In genomic region chr10:79717640-79718357, GRCm38 (mm10) we compare ENCODE assay signal across 8 mouse cellular contexts. TPM values are rescaled to one million over a fixed set of nuclear protein-coding genes. Genes with fewer than 3 reads are reported as not detected.
DNase-seq lines count a peak whose midpoint lies in the region; ATAC-seq and TF ChIP-seq lines count a peak whose summit lies in the region.

No protein-coding gene starts in this region.

- peak; percentile 37; the same call in 1 of the 2 replicates for ATAC-seq in erythroblast, adult 5-6 weeks (replicated peaks; ENCODE audit: low FRiP score, poor library complexity, severe bottlenecking)
- ATAC-seq in hindbrain, embryonic 11.5 days (ENCODE audit: low FRiP score) = no peak
- ATAC-seq in midbrain, embryonic 15.5 days (replicated peaks) = no peak

- WGBS in hindbrain, embryonic 11.5 days = 5% methylated on average over 43 of the region's 43 CpGs
- 4% methylated on average over 43 of the region's 43 CpGs for WGBS in midbrain, embryonic 15.5 days

- H3K36me3 ChIP-seq in ES-E14 (ENCODE audit: control insufficient read depth, insufficient read depth, low read length, poor library complexity, severe bottlenecking) = no peaks in the 10 kb centered on the region
- H3K36me3 ChIP-seq in hindbrain, embryonic 11.5 days (ENCODE audit: control insufficient read depth, insufficient read depth, low read length) = no peaks in the 10 kb centered on the region
- H3K36me3 ChIP-seq in midbrain, embryonic 15.5 days (replicated peaks) = no peaks in the 10 kb centered on the region

- no peak overlapping the region for H3K27ac ChIP-seq in ES-E14 (ENCODE audit: insufficient read depth, low read depth, low read length, poor library complexity, severe bottlenecking)
- no peak overlapping the region for H3K27ac ChIP-seq in hindbrain, embryonic 11.5 days (ENCODE audit: low read depth, low read length)
- H3K27ac ChIP-seq in midbrain, embryonic 15.5 days = no peak overlapping the region

- peaks cover 45% of the 10 kb centered on the region for H3K27me3 ChIP-seq in hindbrain, embryonic 11.5 days (ENCODE audit: control insufficient read depth, insufficient read depth, low read length)
- peaks cover 41% of the 10 kb centered on the region for H3K27me3 ChIP-seq in midbrain, embryonic 15.5 days (replicated peaks)

- H3K9ac ChIP-seq in ES-E14 (ENCODE audit: insufficient read depth, low read depth, low read length, poor library complexity, severe bottlenecking) = no peak overlapping the region
- H3K9ac ChIP-seq in hindbrain, embryonic 11.5 days (ENCODE audit: low read depth, low read length) = no peak overlapping the region
- H3K9ac ChIP-seq in midbrain, embryonic 15.5 days = peak overlapping the region; percentile 73

- in situ Hi-C loops in ES-E14 (cut with MboI; ENCODE audit: low sequenced_read_pairs in 2 of 2, unreplicated experiment in 2 of 2) = no loop called here

- H3K4me2 ChIP-seq in hindbrain, embryonic 11.5 days (replicated peaks; ENCODE audit: low read depth, low read length) = peak overlapping the region; percentile 73
- H3K4me2 ChIP-seq in midbrain, embryonic 15.5 days = peak overlapping the region; percentile 84

- peaks cover 0 to 6% of the 10 kb centered on the region in 2 experiments; a peak in 1 of 4 replicates for H3K4me1 ChIP-seq in ES-E14 (ENCODE audit: control insufficient read depth in 2 of 2, insufficient read depth in 2 of 2, low read length in 2 of 2, poor library complexity in 1 of 2)
- no peaks in the 10 kb centered on the region for H3K4me1 ChIP-seq in hindbrain, embryonic 11.5 days (replicated peaks; ENCODE audit: control insufficient read depth, insufficient read depth, low read length)
- H3K4me1 ChIP-seq in midbrain, embryonic 15.5 days = peaks cover 24% of the 10 kb centered on the region

- peak overlapping the region; percentile 63 to 79 for H3K4me3 ChIP-seq in ES-E14 (ENCODE audit: insufficient read depth in 1 of 2, low read depth in 1 of 2, low read length in 2 of 2, poor library complexity in 1 of 2, severe bottlenecking in 1 of 2)
- H3K4me3 ChIP-seq in hindbrain, embryonic 11.5 days (ENCODE audit: low read depth, low read length) = peak overlapping the region; percentile 37; the same call in 1 of the 2 replicates
- peak overlapping the region; percentile 74 for H3K4me3 ChIP-seq in midbrain, embryonic 15.5 days

- DNase-seq in ES-E14 (ENCODE audit: low read depth, low spot score) (peak; percentile 84), liver (peak; percentile 80)
- DNase-seq in adrenal gland, postnatal 25 days = peak; percentile 78
- peak; percentile 83 for DNase-seq in hindbrain, embryonic 11.5 days (ENCODE audit: low spot score)
- DNase-seq in thymus, postnatal 14 days = peak; percentile 67
- no peak for DNase-seq in frontal cortex, postnatal 36 days (ENCODE audit: low spot score in 2 of 2)

- H3K9me3 ChIP-seq in ES-E14 (ENCODE audit: control insufficient read depth, insufficient read depth, low read depth, low read length) = no peaks in the 10 kb centered on the region
- H3K9me3 ChIP-seq in hindbrain, embryonic 11.5 days (ENCODE audit: control insufficient read depth, low read length) = no peaks in the 10 kb centered on the region
- no peaks in the 10 kb centered on the region for H3K9me3 ChIP-seq in midbrain, embryonic 15.5 days

TF ChIP-seq in ES-E14, 5 proteins besides CTCF, POLR2A, EP300 and RAD21:
- no peak for TF ChIP-seq ZNF384 (IDR thresholded peaks at IDR 0.05; ENCODE audit: low read depth, low read length)

RNA-seq across cellular contexts. Expression of gene Hcn2, which starts 1.4 kb away (rescaled TPM):
- total RNA-seq in ES-E14 (2012; rRNA removed) = 5.0 and 11.8 TPM in 2 replicates
- 5.4 and 7.7 TPM in 2 replicates for total RNA-seq in adrenal gland, postnatal 25 days (2021)
- total RNA-seq in erythroblast, adult 5-6 weeks (2015; ENCODE audit: low replicate concordance) = not detected in 2 replicates
- total RNA-seq in erythroblast, adult 5-6 weeks (2017; ENCODE audit: low replicate concordance) = not detected in 2 replicates
- polyA plus RNA-seq in hindbrain, embryonic 11.5 days (2014; fragmentation: Nextera tagmentation; extraction: Ambion mirVana) = 0.15 and 0.20 TPM in 2 replicates
- 1.3 and 1.7 TPM in 2 replicates for polyA plus RNA-seq in midbrain, embryonic 15.5 days (2015; fragmentation: Nextera tagmentation; extraction: Ambion mirVana)

RNA-seq across cellular contexts. Expression of gene Bsg, which starts 13.5 kb away (rescaled TPM):
- 858 and 1,196 TPM in 2 replicates for total RNA-seq in ES-E14 (2012; rRNA removed)
- total RNA-seq in adrenal gland, postnatal 25 days (2021) = 522 and 531 TPM in 2 replicates
- total RNA-seq in erythroblast, adult 5-6 weeks (2015; ENCODE audit: low replicate concordance) = 913 and 945 TPM in 2 replicates
- 805 and 888 TPM in 2 replicates for total RNA-seq in erythroblast, adult 5-6 weeks (2017; ENCODE audit: low replicate concordance)
- polyA plus RNA-seq in hindbrain, embryonic 11.5 days (2014; fragmentation: Nextera tagmentation; extraction: Ambion mirVana) = 595 and 605 TPM in 2 replicates
- 819 and 876 TPM in 2 replicates for polyA plus RNA-seq in midbrain, embryonic 15.5 days (2015; fragmentation: Nextera tagmentation; extraction: Ambion mirVana)

RNA-seq across cellular contexts. Expression of gene Polrmt, which starts 28.6 kb away (rescaled TPM):
- 109 and 159 TPM in 2 replicates for total RNA-seq in ES-E14 (2012; rRNA removed)
- total RNA-seq in adrenal gland, postnatal 25 days (2021) = 70.4 and 74.1 TPM in 2 replicates
- 3.6 and 4.8 TPM in 2 replicates for total RNA-seq in erythroblast, adult 5-6 weeks (2015; ENCODE audit: low replicate concordance)
- 1.1 and 5.0 TPM in 2 replicates for total RNA-seq in erythroblast, adult 5-6 weeks (2017; ENCODE audit: low replicate concordance)
- 23.5 and 26.8 TPM in 2 replicates for polyA plus RNA-seq in hindbrain, embryonic 11.5 days (2014; fragmentation: Nextera tagmentation; extraction: Ambion mirVana)
- polyA plus RNA-seq in midbrain, embryonic 15.5 days (2015; fragmentation: Nextera tagmentation; extraction: Ambion mirVana) = 48.3 and 50.6 TPM in 2 replicates

RNA-seq across cellular contexts. Expression of gene Gzmm, which starts 29.0 kb away (rescaled TPM):
- 2.5 and 4.5 TPM in 2 replicates for total RNA-seq in ES-E14 (2012; rRNA removed)
- total RNA-seq in adrenal gland, postnatal 25 days (2021) = 1.2 and 1.6 TPM in 2 replicates
- not detected in 2 replicates for total RNA-seq in erythroblast, adult 5-6 weeks (2015; ENCODE audit: low replicate concordance)
- 1.7 TPM in 1 of 2 replicates, not detected in the other for total RNA-seq in erythroblast, adult 5-6 weeks (2017; ENCODE audit: low replicate concordance)
- 0.42 and 0.73 TPM in 2 replicates for polyA plus RNA-seq in hindbrain, embryonic 11.5 days (2014; fragmentation: Nextera tagmentation; extraction: Ambion mirVana)
- 1.7 and 2.2 TPM in 2 replicates for polyA plus RNA-seq in midbrain, embryonic 15.5 days (2015; fragmentation: Nextera tagmentation; extraction: Ambion mirVana)

RNA-seq across cellular contexts. Expression of gene Cdc34, which starts 35.8 kb away (rescaled TPM):
- 491 and 507 TPM in 2 replicates for total RNA-seq in ES-E14 (2012; rRNA removed)
- total RNA-seq in adrenal gland, postnatal 25 days (2021) = 78.6 and 89.8 TPM in 2 replicates
- total RNA-seq in erythroblast, adult 5-6 weeks (2015; ENCODE audit: low replicate concordance) = 20.5 and 25.9 TPM in 2 replicates
- 36.7 and 46.1 TPM in 2 replicates for total RNA-seq in erythroblast, adult 5-6 weeks (2017; ENCODE audit: low replicate concordance)
- polyA plus RNA-seq in hindbrain, embryonic 11.5 days (2014; fragmentation: Nextera tagmentation; extraction: Ambion mirVana) = 153 and 159 TPM in 2 replicates
- polyA plus RNA-seq in midbrain, embryonic 15.5 days (2015; fragmentation: Nextera tagmentation; extraction: Ambion mirVana) = 88.8 and 91.6 TPM in 2 replicates

Comparison
In these comparisons a context has a peak if more than half of its experiments do, and no peak if none do; other contexts are left out.
1. DNase-seq: peak in ES-E14 (single experiment), adrenal gland, postnatal 25 days (single experiment), hindbrain, embryonic 11.5 days (single experiment), liver (single experiment) and thymus, postnatal 14 days (single experiment); none in frontal cortex, postnatal 36 days (0 of 2).
2. RNA of gene Polrmt, which starts 28.6 kb away (total RNA-seq): 109 to 159 TPM in ES-E14 and 70.4 to 74.1 TPM in adrenal gland, postnatal 25 days; 1.1 to 5.0 TPM in erythroblast, adult 5-6 weeks; every median in the first group is over 10 times any median in the second.
3. Peak in every context shown above with its lines, with median percentiles within 50 percentile points of each other: H3K4me3 ChIP-seq.